Mouse (Mus musculus): ENCODE results near the gene Ccdc125.
A peak's percentile ranks its signal among the peaks of the same experiment; 100 is the strongest.
"Not testable (repeated sequence)": the region's sequence is repeated elsewhere in the genome, so short reads cannot be mapped to it uniquely, and the experiment has no call there.

Ccdc125 gene

DNA sequence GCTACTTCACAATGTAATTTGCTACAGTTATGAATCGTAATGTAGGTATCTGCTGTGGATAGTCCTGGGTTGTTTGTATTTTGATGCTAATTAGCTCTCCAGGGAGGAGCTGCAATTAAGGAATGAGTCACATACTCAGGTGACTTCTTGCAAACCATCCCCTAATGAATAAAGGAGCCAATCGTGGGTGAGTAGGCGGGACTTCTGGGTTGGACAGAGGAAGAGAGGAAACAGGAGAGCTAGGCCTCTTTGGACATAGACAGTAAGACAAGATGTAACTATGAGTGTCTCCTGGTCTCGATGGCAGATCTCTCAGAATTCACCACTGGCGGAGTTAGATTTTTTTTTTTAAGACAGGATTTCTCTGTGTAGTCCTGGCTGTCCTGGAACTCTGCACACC is 52.1 kb downstream of the Ccdc125 start:
- no peak for DNase-seq

DNA sequence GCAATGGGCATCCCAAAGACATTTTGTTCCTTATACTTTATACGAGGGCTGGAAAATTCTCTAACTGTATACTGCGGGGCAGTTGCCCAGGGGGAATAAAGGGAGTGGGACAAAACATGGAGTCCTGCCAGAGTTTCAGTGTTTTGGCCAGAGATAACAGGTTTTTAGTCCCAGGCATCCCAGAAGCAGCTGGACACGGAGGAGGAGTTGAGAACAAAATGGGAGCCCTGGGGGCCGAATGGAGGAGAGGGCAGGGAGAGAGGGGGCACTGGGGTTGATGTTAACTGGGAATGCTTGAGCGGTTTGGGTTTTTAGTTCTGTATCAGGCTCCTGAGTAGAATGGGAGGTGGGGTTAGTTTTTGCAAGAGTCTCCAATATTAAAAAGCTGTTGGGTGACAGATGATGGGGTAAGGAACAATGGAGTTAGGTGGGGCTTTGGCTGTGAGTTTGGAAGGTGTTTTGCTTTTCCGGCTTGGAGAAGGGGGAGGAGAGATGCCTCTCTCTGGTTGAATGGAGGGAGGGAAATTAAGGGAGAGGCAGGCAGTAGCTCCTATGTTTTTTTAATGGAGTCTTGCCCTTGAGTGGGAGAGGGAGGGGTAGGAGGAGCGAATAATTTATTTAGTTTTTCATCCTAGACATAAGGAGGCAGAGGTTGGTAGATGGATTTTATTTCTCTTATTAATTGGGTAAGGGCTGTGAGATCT is 54.7 kb downstream of the Ccdc125 start:
- no peak for DNase-seq

GRCm38 (mm10) chr13:100725194-100725593 is 55.7 kb downstream of the Ccdc125 start:
- DNase-seq = no peak

GRCm38 (mm10) chr13:100728086-100728485 is 58.6 kb downstream of the Ccdc125 start:
- DNase-seq = no peak

GRCm38 (mm10) chr13:100728530-100728929 is 59.0 kb downstream of the Ccdc125 start:
- not testable (repeated sequence) for DNase-seq

DNA sequence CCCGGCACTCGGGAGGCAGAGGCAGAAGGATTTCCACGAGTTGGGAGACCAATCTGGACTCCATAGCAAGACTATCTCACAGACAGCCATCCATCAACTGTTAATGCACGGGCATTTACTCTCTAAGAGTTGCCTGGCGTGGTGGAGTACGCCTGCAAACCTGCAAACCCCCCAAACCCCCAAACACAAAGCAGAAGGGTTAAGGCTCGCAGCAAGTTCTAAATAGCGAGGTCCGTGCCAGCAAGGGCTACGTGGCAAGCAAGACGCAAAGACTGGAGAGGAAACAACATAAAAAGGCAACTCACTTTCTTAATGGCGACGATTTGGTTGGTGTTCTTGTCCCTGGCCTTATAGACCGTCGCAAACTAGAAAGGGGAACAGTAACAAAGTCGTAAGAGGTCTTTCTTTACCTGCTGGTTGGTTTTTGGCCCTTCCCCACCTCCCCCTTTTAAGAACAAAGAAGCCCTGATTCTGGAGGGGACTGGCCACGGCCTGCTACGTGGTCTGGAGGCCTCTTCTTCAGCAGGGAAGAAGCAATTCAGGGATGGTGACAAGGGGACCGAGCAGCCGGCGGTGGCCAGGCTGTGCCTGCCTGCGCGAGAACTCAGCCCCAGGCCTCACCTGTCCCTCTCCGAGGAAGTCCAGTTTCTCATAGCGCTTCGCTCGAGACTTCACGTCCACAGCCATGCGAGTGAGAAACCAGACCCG is 60.8 kb downstream of the Ccdc125 start:
- peak; percentile 18 for DNase-seq

GRCm38 (mm10) chr13:100730861-100731176 is 61.3 kb downstream of the Ccdc125 start, which contains the start of gene Cdk7:
Gene Cdk7, minus strand, starts transcription at chr13:100730939.
- DNase-seq = peak; percentile 89

DNA sequence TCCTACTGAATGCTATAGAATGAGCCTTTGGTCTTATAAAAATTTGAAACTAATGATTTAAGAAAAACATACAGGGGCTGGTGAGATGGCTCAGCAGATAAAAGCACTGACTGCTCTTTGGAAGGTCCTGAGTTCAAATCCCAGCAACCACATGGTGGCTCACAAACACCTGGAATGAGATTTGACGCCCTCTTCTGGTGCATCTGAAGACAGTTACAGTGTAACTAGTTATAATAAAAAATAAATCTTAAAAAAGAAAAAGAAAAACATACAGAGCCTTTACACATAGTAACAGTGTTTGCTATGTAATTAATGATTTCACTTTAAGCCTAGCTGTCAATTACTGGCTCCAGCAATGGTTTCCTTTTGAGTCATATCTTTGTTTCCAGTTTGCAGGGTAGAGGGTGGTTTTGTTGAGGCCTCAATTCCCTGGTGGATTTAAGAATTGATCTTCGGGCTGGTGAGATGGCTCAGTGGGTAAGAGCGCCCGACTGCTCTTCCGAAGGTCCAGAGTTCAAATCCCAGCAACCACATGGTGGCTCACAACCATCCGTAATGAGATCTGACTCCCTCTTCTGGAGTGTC is 62.0 kb downstream of the Ccdc125 start:
- not testable (repeated sequence) for DNase-seq

- no peak for DNase-seq
These were observed 63.2 kb downstream of the Ccdc125 start for GRCm38 (mm10) chr13:100732756-100733155.

DNA sequence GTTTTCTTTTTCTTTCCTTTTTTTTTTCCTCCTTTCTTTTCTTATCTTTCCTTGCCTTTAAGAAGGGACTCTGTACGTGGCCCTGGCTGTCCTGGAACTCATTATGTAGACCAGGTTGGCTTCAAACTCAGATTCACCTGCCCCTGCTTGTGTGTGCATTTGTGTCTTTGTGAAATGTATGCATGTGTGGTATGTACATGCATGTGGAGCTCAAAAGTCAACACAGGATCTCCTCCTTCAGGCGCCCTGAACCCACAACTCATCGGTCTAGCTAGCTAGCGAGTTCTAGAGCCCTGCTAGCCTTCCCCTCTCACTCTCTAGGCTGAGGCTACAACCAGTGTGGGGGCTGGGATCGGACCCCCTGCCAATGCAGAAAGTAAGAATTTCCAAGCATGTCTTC is 73.3 kb downstream of the Ccdc125 start:
- no peak for DNase-seq

- no peak for DNase-seq
These were observed 74.0 kb downstream of the Ccdc125 start for GRCm38 (mm10) chr13:100743346-100744035.

GRCm38 (mm10) chr13:100744036-100744744 is 74.7 kb downstream of the Ccdc125 start, which contains the start of gene Mrps36:
Gene Mrps36, minus strand, starts transcription at chr13:100744659.
- peak; percentile 94 for DNase-seq

GRCm38 (mm10) chr13:100746090-100746489 is 76.6 kb downstream of the Ccdc125 start:
- DNase-seq = no peak
